Mouse (Mus musculus): ENCODE measurements around the gene Esr1.

DNA sequence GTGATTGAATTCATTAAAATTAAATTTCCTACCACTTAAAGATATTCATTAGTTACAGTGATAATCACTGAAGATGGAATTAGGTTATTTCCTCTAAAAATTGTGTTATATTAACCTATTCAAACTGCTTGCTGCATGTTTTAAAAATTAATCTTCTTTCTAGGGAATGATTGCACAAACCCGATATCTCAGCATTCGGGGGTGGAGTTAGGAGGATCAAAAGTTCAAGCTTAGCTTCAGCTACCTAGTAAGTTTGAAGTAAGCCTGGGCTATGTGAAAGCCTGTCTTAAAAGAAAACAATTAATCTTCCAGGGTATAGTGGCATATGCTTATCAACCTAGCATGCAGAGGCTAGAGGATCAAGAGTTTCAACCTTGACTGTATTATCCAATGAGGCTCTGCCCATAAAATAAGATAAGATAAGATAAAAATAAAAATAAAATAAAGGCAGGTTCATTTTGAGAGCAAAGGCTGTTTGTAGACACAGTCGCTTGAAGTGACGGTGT, 62.0 kb downstream of the Esr1 start:
- TF ChIP-seq POLR2A (IDR thresholded peaks at IDR 0.05; ENCODE audit: borderline replicate concordance, insufficient read depth, low read length) (no peak), CTCF (IDR thresholded peaks at IDR 0.05; ENCODE audit: borderline replicate concordance, insufficient read depth, low read depth, low read length) (no peak)
